Mouse (Mus musculus): ENCODE data around the gene Laptm5.

DNA sequence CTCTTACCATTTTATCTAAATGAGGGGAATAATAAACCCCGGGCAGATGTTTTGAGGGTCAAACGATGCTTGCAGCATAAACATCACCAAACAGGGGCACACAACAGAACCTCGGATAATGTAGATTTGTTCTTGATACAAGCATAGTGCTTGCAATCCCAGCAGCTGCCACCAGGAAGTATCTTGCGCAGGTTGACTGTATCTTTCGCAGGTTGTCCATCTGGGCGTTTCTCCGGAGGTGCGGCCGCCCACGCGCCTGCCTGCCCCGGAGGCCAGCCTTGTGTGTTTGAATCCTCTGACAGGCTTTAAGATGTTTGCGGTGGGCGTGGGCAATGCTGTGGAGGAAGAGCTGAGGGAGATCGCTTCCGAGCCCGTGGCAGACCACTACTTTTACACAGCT lies 39.6 kb downstream of the Laptm5 start:
- TF ChIP-seq CTCF (IDR thresholded peaks at IDR 0.05; ENCODE audit: extremely low read depth, insufficient read depth, low read length) (peak; percentile 33; the same call in 1 of the 2 replicates), POLR2A (IDR thresholded peaks at IDR 0.05; ENCODE audit: extremely low read depth, insufficient read depth, low read length) (no peak)
